Mouse (Mus musculus): ENCODE data around the gene Yipf2. TPM values are rescaled to one million over a fixed set of nuclear protein-coding genes. Genes with fewer than 3 reads are reported as not detected.
A peak's percentile ranks its signal among the peaks of the same experiment; 100 is the strongest.

The Yipf2 gene
- 24.6 and 25.9 TPM in 2 replicates for total RNA-seq (2014; rRNA removed)
- 33.5 and 43.9 TPM in 2 replicates for polyA plus RNA-seq (2012; rRNA removed)

- under 1% methylated on average over 30 of the region's 30 CpGs for WGBS
- TF ChIP-seq CTCF (IDR thresholded peaks at IDR 0.05; ENCODE audit: low read depth, low read length), result peak; percentile 10; the same call in 1 of the 2 replicates
- peak; percentile 56; the same call in 1 of the 2 replicates for TF ChIP-seq POLR2A (IDR thresholded peaks at IDR 0.05; ENCODE audit: extremely low read depth, insufficient read depth, low read length)
- peaks cover 15% of the 10 kb centered on the region for H3K4me1 ChIP-seq (ENCODE audit: control insufficient read depth, insufficient read depth, low read length)
Observed at GRCm38 (mm10) chr9:21592703-21593121, at the start of gene Yipf2, which contains the start of gene Timm29. Gene Yipf2 (minus strand): TSS chr9:21592828. Gene Timm29 (plus strand): TSS chr9:21592722.

GRCm38 (mm10) chr9:21639031-21639430, 46.4 kb upstream of the Yipf2 start:
- no peaks in the 10 kb centered on the region for H3K4me1 ChIP-seq (ENCODE audit: control insufficient read depth, insufficient read depth, low read length)
- H3K27me3 ChIP-seq (ENCODE audit: control insufficient read depth, insufficient read depth, low read length), result no peaks in the 10 kb centered on the region
- 95% methylated on average over 11 of the region's 11 CpGs for WGBS
- H3K27ac ChIP-seq (replicated peaks; ENCODE audit: insufficient read depth, low read depth, low read length), result no peak overlapping the region
- no peak overlapping the region for H3K4me3 ChIP-seq (ENCODE audit: insufficient read depth, low read depth, low read length)
- no peak overlapping the region for H3K9ac ChIP-seq (ENCODE audit: low read depth, low read length)
- H3K79me2 ChIP-seq (ENCODE audit: control insufficient read depth, insufficient read depth, low read length), result no peaks in the 10 kb centered on the region
- DNase-seq (ENCODE audit: extremely low read depth, low read depth, low spot score), result no peak
- peaks cover 60% of the 10 kb centered on the region for H3K36me3 ChIP-seq (ENCODE audit: control insufficient read depth, insufficient read depth, low read length)
- TF ChIP-seq CTCF (IDR thresholded peaks at IDR 0.05; ENCODE audit: low read depth, low read length) (no peak), POLR2A (IDR thresholded peaks at IDR 0.05; ENCODE audit: extremely low read depth, insufficient read depth, low read length) (no peak)

More at GRCm38 (mm10) chr9:21592703-21593121, at the start of gene Yipf2, which contains the start of gene Timm29:
- Histone ChIP-seq H3K27me3 (ENCODE audit: control insufficient read depth, insufficient read depth, low read length) (no peaks in the 10 kb centered on the region), H3K4me3 (ENCODE audit: insufficient read depth, low read depth, low read length) (peak within 1 kb of the TSS; percentile 96), H3K79me2 (ENCODE audit: control insufficient read depth, insufficient read depth, low read length) (peaks cover 8% of the 10 kb centered on the region; the same call in 1 of the 2 replicates), H3K36me3 (ENCODE audit: control insufficient read depth, insufficient read depth, low read length) (peaks cover 10% of the 10 kb centered on the region; the same call in 1 of the 2 replicates), H3K9ac (ENCODE audit: low read depth, low read length) (peak within 1 kb of the TSS; percentile 96), H3K27ac (replicated peaks; ENCODE audit: insufficient read depth, low read depth, low read length) (peak within 1 kb of the TSS; percentile 81)
- peak; percentile 92 for DNase-seq (ENCODE audit: extremely low read depth, low read depth, low spot score)

- no peak overlapping the region for H3K9ac ChIP-seq (ENCODE audit: low read depth, low read length)
Observed at GRCm38 (mm10) chr9:21635639-21636038, 43.0 kb upstream of the Yipf2 start.

GRCm38 (mm10) chr9:21633106-21633505, 40.5 kb upstream of the Yipf2 start:
- Histone ChIP-seq H3K79me2 (ENCODE audit: control insufficient read depth, insufficient read depth, low read length) (peaks cover 16% of the 10 kb centered on the region; the same call in 1 of the 2 replicates), H3K9ac (ENCODE audit: low read depth, low read length) (no peak overlapping the region), H3K27ac (replicated peaks; ENCODE audit: insufficient read depth, low read depth, low read length) (no peak overlapping the region), H3K4me3 (ENCODE audit: insufficient read depth, low read depth, low read length) (no peak overlapping the region), H3K36me3 (ENCODE audit: control insufficient read depth, insufficient read depth, low read length) (peaks cover 21% of the 10 kb centered on the region; the same call in 1 of the 2 replicates), H3K4me1 (ENCODE audit: control insufficient read depth, insufficient read depth, low read length) (no peaks in the 10 kb centered on the region), H3K27me3 (ENCODE audit: control insufficient read depth, insufficient read depth, low read length) (no peaks in the 10 kb centered on the region)
- 90% methylated on average over 3 of the region's 3 CpGs for WGBS
- no peak for DNase-seq (ENCODE audit: extremely low read depth, low read depth, low spot score)
- TF ChIP-seq POLR2A (IDR thresholded peaks at IDR 0.05; ENCODE audit: extremely low read depth, insufficient read depth, low read length) (no peak), CTCF (IDR thresholded peaks at IDR 0.05; ENCODE audit: low read depth, low read length) (no peak)

More at GRCm38 (mm10) chr9:21635639-21636038, 43.0 kb upstream of the Yipf2 start:
- Histone ChIP-seq H3K27ac (replicated peaks; ENCODE audit: insufficient read depth, low read depth, low read length) (no peak overlapping the region), H3K36me3 (ENCODE audit: control insufficient read depth, insufficient read depth, low read length) (peaks cover 34% of the 10 kb centered on the region; the same call in 1 of the 2 replicates), H3K4me3 (ENCODE audit: insufficient read depth, low read depth, low read length) (no peak overlapping the region), H3K4me1 (ENCODE audit: control insufficient read depth, insufficient read depth, low read length) (no peaks in the 10 kb centered on the region), H3K27me3 (ENCODE audit: control insufficient read depth, insufficient read depth, low read length) (no peaks in the 10 kb centered on the region), H3K79me2 (ENCODE audit: control insufficient read depth, insufficient read depth, low read length) (peaks cover 12% of the 10 kb centered on the region; the same call in 1 of the 2 replicates)
- TF ChIP-seq CTCF (IDR thresholded peaks at IDR 0.05; ENCODE audit: low read depth, low read length) (no peak), POLR2A (IDR thresholded peaks at IDR 0.05; ENCODE audit: extremely low read depth, insufficient read depth, low read length) (no peak)
- 77% methylated on average over 7 of the region's 7 CpGs for WGBS
- DNase-seq (ENCODE audit: extremely low read depth, low read depth, low spot score), result no peak

GRCm38 (mm10) chr9:21630673-21631072, 38.0 kb upstream of the Yipf2 start:
- H3K79me2 ChIP-seq (ENCODE audit: control insufficient read depth, insufficient read depth, low read length), result peaks cover 24% of the 10 kb centered on the region; the same call in 1 of the 2 replicates
- peaks cover 2% of the 10 kb centered on the region; the same call in 1 of the 2 replicates for H3K36me3 ChIP-seq (ENCODE audit: control insufficient read depth, insufficient read depth, low read length)
- H3K4me1 ChIP-seq (ENCODE audit: control insufficient read depth, insufficient read depth, low read length), result no peaks in the 10 kb centered on the region
- TF ChIP-seq POLR2A (IDR thresholded peaks at IDR 0.05; ENCODE audit: extremely low read depth, insufficient read depth, low read length), result no peak
- TF ChIP-seq CTCF (IDR thresholded peaks at IDR 0.05; ENCODE audit: low read depth, low read length), result peak; percentile 66; the same call in 1 of the 2 replicates
- no peak overlapping the region for H3K4me3 ChIP-seq (ENCODE audit: insufficient read depth, low read depth, low read length)
- DNase-seq (ENCODE audit: extremely low read depth, low read depth, low spot score), result peak; percentile 55
- H3K9ac ChIP-seq (ENCODE audit: low read depth, low read length), result no peak overlapping the region
- H3K27me3 ChIP-seq (ENCODE audit: control insufficient read depth, insufficient read depth, low read length), result no peaks in the 10 kb centered on the region
- WGBS, result 68% methylated on average over 3 of the region's 3 CpGs
- H3K27ac ChIP-seq (replicated peaks; ENCODE audit: insufficient read depth, low read depth, low read length), result no peak overlapping the region
